Mouse (Mus musculus) liver, embryonic 11.5 days (tissue): ENCODE measurements around the gene Speer4f1. TPM values are rescaled to one million over a fixed set of nuclear protein-coding genes. Genes with fewer than 3 reads are reported as not detected.

Source experiments
- ATAC-seq: fragments of 200-750 bp; cut with Nextera tagmentation; replicated peaks from 2 replicates; pipeline ENCODE4 v1.8.0; 2017; ENCODE audit warnings: moderate number of reproducible peaks, mild to moderate bottlenecking, moderate TSS enrichment, moderate library complexity; ENCODE audit not compliant: low FRiP score
- DNase-seq: peaks from one replicate; pipeline ENCODE4 v3.0.0-alpha.2; 2017; ENCODE audit warnings: low spot score
- H3K27ac ChIP-seq: fragments of 300-500 bp; sonication (generic); 2 replicates; pipeline ENCODE4 v1.5.1; 2014; ENCODE audit warnings: mild to moderate bottlenecking, low read depth, low read length, control low read depth
- H3K27me3 ChIP-seq: fragments of 300-500 bp; sonication (generic); replicated peaks from 2 replicates; pipeline ENCODE4 v1.6.1; 2014; ENCODE audit warnings: low read length, mixed read lengths; ENCODE audit not compliant: control insufficient read depth, insufficient read depth
- H3K36me3 ChIP-seq: fragments of 300-500 bp; sonication (generic); 2 replicates; pipeline ENCODE4 v1.6.1; 2014; ENCODE audit warnings: mild to moderate bottlenecking, low read length, moderate library complexity, mixed read lengths; ENCODE audit not compliant: control insufficient read depth, insufficient read depth
- H3K4me1 ChIP-seq: fragments of 300-500 bp; sonication (generic); replicated peaks from 2 replicates; pipeline ENCODE4 v1.6.1; 2014; ENCODE audit warnings: low read length, mixed read lengths; ENCODE audit not compliant: control insufficient read depth, insufficient read depth
- H3K4me2 ChIP-seq: fragments of 300-500 bp; sonication (generic); 2 replicates; pipeline ENCODE4 v1.6.1; 2014; ENCODE audit warnings: mild to moderate bottlenecking, control low read depth, moderate library complexity
- H3K4me3 ChIP-seq: fragments of 300-500 bp; sonication (generic); 2 replicates; pipeline ENCODE4 v1.5.1; 2014; ENCODE audit warnings: low read depth, low read length, control low read depth
- H3K9ac ChIP-seq: fragments of 300-500 bp; sonication (generic); 2 replicates; pipeline ENCODE4 v1.6.1; 2014; ENCODE audit warnings: low read depth, low read length, control low read depth
- H3K9me3 ChIP-seq: fragments of 300-500 bp; sonication (generic); 2 replicates; pipeline ENCODE4 v1.6.1; 2016; ENCODE audit warnings: low read length, inconsistent platforms, mixed read lengths; ENCODE audit not compliant: control insufficient read depth
- WGBS: fragments of 180-500 bp; shearing (Covaris S2); extraction: QIAGEN DNeasy Blood & Tissue Kit; methylation state at CpG from one replicate; pipeline ENCODE4 v1.1.7; 2014; 5-methylcytosine and 5-hydroxymethylcytosine counted together
- polyA plus RNA-seq: library from polyadenylated mRNA; unstranded; fragments of >200 nt; fragmentation: Nextera tagmentation; extraction: Ambion mirVana; gene quantifications from 2 replicates; pipeline ENCODE4 v1.2.1, GENCODE M21; 2014

Speer4f1 gene
- polyA plus RNA-seq, 1 experiment from 2014 or later = not detected

DNA sequence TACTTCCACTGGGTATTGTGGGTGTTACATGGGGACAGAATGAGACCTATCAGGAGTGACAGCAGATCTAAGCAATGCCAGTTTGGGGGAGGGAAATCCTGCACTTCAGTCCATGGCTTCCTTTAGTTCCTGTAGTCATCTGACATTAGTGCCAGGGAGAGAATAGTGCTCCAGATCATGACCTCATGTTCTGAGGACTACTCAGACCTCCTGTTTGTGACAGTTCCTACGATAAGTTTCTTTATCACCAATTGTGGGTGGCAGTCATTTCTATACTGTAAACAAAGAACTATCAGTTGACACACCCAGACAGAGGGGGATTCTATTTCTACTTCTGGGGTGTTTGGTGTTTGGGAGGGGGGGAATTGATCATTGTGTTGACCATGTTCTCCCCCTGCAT, 578 bp downstream of the Speer4f1 start:
- 57% methylated on average over 1 of the region's 1 CpGs for WGBS
- no peak for ATAC-seq
- Histone ChIP-seq H3K9me3 (no peaks in the 10 kb centered on the region), H3K4me2 (no peak overlapping the region), H3K27me3 (no peaks in the 10 kb centered on the region), H3K4me1 (no peaks in the 10 kb centered on the region), H3K9ac (no peak overlapping the region), H3K4me3 (no peak overlapping the region), H3K36me3 (no peaks in the 10 kb centered on the region), H3K27ac (no peak overlapping the region)
- DNase-seq = no peak

DNA sequence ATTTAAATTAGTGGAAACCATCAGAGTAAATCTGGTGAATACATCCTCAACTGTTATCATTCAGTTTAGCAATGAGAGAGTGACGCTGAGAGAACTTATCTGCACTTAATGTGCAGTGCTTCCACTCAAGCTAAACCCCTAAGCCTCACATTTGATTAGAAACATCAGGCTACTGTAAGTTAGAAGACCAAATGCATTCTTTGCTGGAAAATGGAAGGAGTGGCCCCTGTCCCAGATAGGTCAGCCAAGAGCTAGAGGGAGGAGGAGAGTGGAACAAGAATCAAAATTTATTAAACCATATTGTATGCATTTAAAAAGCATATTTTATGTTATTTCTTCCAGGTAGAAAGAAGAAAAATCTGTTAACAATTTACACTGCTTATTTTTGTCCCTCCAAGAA, 14.0 kb downstream of the Speer4f1 start:
- Histone ChIP-seq H3K27ac (no peak overlapping the region), H3K27me3 (no peaks in the 10 kb centered on the region), H3K36me3 (no peaks in the 10 kb centered on the region), H3K4me3 (no peak overlapping the region), H3K9me3 (no peaks in the 10 kb centered on the region), H3K4me1 (no peaks in the 10 kb centered on the region), H3K4me2 (no peak overlapping the region), H3K9ac (no peak overlapping the region)
- DNase-seq = no peak
- WGBS = 50% methylated on average over 1 of the region's 1 CpGs
- no peak for ATAC-seq

DNA sequence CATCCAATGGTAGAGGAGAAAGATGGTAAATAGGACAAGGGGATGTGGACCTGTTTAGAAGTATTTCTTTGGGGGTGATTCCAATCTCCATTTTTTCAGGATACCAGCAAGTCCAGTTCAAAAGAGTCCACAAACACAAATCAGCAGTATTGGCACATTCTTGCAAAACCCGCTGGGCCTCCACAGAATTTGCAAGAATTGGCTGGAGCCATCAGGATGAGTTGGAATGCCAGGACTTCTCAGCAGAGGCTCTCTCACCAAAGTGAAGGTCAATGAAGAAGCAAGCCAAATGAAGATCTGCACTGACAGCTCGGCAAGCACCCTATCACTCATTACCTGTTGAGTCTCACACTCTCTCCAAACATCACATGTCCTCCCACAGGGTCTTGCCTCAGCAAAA, 19.7 kb downstream of the Speer4f1 start:
- H3K4me1 ChIP-seq = no peaks in the 10 kb centered on the region
- no peak for DNase-seq
- H3K4me3 ChIP-seq = no peak overlapping the region
- no peak overlapping the region for H3K27ac ChIP-seq
- ATAC-seq = no peak
- H3K4me2 ChIP-seq = no peak overlapping the region
- 70% methylated on average over 2 of the region's 2 CpGs for WGBS
- no peak overlapping the region for H3K9ac ChIP-seq
- H3K27me3 ChIP-seq = no peaks in the 10 kb centered on the region
- H3K36me3 ChIP-seq = no peaks in the 10 kb centered on the region
- no peaks in the 10 kb centered on the region for H3K9me3 ChIP-seq

DNA sequence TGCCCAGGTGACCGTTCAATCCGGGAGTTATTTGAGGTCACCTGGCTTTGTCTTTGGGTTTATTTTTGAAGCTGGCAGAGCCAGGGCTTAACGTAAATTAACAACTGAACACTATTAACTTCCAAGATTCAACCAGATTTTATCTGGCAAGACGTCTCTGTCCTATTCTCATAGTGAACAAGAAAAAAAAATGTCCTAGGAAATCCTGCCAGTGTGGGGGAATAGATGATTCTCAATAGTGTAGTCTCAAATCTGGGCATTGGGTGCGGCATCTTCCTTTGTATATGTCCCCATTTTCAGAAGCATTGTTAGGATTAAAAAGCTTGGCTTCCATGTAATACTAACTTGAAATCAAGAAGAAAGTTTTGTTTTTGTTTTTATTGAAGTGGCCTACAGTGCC, 20.8 kb downstream of the Speer4f1 start:
- ATAC-seq = no peak
- no peak overlapping the region for H3K9ac ChIP-seq
- H3K4me3 ChIP-seq = no peak overlapping the region
- no peaks in the 10 kb centered on the region for H3K36me3 ChIP-seq
- no peaks in the 10 kb centered on the region for H3K4me1 ChIP-seq
- no peaks in the 10 kb centered on the region for H3K9me3 ChIP-seq
- H3K4me2 ChIP-seq = no peak overlapping the region
- 83% methylated on average over 5 of the region's 5 CpGs for WGBS
- H3K27ac ChIP-seq = no peak overlapping the region
- no peaks in the 10 kb centered on the region for H3K27me3 ChIP-seq
- no peak for DNase-seq

DNA sequence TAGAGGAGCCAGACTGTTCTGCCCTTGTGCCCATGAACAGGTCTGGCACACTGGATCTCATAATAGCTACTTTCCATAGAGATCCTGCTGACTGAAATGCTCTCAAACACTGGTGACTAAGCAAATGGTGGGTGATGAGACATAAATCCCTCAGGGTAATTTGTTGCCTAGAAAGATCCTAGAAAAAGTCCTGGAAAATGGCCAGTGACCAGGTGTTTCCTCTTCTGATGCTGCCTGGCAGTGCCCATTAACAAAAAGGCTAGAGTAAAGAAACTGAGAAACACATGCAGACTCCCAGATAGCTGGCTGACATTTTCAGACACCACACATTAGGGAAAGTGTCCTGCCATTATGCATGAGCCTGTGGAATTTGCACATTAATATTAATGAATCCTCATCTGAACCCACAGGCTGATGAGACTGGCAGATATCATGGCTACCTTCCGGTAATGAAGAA, 24.0 kb downstream of the Speer4f1 start:
- Histone ChIP-seq H3K9me3 (no peaks in the 10 kb centered on the region), H3K4me2 (no peak overlapping the region), H3K4me1 (no peaks in the 10 kb centered on the region), H3K4me3 (no peak overlapping the region), H3K36me3 (no peaks in the 10 kb centered on the region), H3K9ac (no peak overlapping the region), H3K27ac (no peak overlapping the region), H3K27me3 (no peaks in the 10 kb centered on the region)
- DNase-seq (no peak), ATAC-seq (no peak)
- 87% methylated on average over 1 of the region's 1 CpGs for WGBS

DNA sequence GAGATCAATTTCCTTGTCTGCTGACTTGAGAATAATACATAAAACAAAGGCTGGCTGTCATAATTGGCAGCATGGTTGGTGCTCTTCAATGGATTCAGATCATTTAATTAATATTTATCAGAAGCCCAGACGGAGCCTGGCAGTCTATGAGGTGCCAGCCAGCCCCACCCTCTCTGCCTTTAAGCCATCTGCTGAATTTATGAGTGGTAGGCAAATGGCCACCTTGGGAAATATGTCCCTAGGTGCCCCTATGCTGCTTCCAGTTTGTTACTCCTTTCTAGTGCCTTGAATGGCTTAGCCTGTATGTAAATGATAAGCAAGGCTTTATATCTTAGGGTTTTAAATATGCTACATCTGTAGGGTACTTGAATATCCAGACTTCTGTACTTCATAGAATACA, 25.0 kb downstream of the Speer4f1 start:
- no peak overlapping the region for H3K9ac ChIP-seq
- no peak for DNase-seq

DNA sequence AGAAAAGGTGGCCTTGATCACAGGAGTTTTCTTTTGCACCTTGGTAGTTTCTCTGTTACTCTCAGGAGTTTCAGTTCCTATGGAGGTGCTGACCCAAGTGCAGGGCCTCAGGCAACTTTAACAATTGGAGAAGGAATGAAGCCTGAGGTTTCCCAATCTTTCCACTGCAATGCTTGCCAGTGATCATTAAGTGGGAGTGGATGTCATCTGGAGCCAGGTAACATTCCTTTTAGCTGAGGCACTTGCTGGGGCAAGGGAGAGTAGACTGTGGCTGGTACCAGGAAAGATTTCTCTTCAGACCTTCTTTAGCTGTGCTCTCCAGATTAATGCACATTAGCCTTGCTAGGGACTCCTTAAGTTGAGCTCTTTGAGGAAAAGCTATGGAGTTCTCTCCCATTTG, 29.6 kb downstream of the Speer4f1 start:
- no peaks in the 10 kb centered on the region for H3K4me1 ChIP-seq
- no peak for ATAC-seq
- H3K9me3 ChIP-seq = no peaks in the 10 kb centered on the region
- no peak overlapping the region for H3K9ac ChIP-seq
- no peaks in the 10 kb centered on the region for H3K36me3 ChIP-seq
- H3K4me3 ChIP-seq = no peak overlapping the region
- no peak for DNase-seq
- no peak overlapping the region for H3K27ac ChIP-seq
- no peak overlapping the region for H3K4me2 ChIP-seq
- no peaks in the 10 kb centered on the region for H3K27me3 ChIP-seq

More for the DNA sequence above, 25.0 kb downstream of the Speer4f1 start:
- H3K4me1 ChIP-seq = no peaks in the 10 kb centered on the region
- no peak overlapping the region for H3K27ac ChIP-seq
- H3K36me3 ChIP-seq = no peaks in the 10 kb centered on the region
- no peaks in the 10 kb centered on the region for H3K9me3 ChIP-seq
- no peak overlapping the region for H3K4me3 ChIP-seq
- H3K4me2 ChIP-seq = no peak overlapping the region
- WGBS = 73% methylated on average over 1 of the region's 1 CpGs
- no peaks in the 10 kb centered on the region for H3K27me3 ChIP-seq
- no peak for ATAC-seq

DNA sequence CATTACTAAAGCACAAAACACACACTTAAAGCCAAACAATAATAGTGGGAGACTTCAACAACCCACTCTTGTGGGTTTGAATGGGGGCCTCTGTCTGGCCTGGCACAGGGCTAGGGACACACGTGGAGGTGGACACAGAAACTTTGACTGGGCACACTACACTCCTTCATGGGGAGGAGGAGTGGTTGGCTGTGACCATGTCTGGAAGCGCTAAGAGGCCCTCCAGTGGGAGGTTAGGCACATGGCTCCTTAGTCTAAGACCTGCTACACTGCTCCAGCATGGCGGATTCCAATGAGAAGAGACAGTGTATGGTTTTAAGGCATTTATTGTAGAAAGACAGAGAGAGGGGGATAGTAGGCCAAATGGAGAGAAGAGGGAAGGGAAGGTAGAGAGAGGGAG, 32.1 kb downstream of the Speer4f1 start:
- Histone ChIP-seq H3K27me3 (no peaks in the 10 kb centered on the region), H3K27ac (no peak overlapping the region), H3K9me3 (no peaks in the 10 kb centered on the region), H3K4me3 (no peak overlapping the region), H3K4me2 (no peak overlapping the region), H3K9ac (no peak overlapping the region), H3K36me3 (no peaks in the 10 kb centered on the region), H3K4me1 (no peaks in the 10 kb centered on the region)
- WGBS = 64% methylated on average over 3 of the region's 3 CpGs
- no peak for ATAC-seq
- no peak for DNase-seq
